Mouse (Mus musculus): Measurements from ENCODE around the gene Gpr160.

DNA sequence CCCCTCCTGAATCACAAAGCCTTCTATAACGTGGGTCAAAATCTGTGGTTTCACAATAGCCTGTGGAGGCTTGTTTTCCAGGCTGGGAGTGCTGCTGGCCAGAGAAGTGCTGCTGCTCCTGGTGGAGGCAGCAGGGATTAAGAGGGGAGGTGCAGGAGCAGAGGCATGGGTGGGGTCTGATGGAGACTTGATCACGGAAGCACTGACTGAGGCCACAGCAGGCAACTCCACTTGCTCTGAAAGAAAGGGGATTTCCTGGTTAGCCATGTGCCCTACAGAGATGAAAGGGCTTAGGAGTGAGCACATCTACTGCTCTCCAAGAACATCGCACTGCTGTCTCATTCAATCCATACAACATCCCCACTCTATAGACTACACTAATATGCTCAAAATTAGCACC lies 74.1 kb downstream of the Gpr160 start:
- no peak for TF ChIP-seq POLR2A (IDR thresholded peaks at IDR 0.05; ENCODE audit: extremely low read depth, insufficient read depth, low read length)
- no peak for TF ChIP-seq CTCF (IDR thresholded peaks at IDR 0.05; ENCODE audit: extremely low read depth, insufficient read depth, low read length)

Measured in cortical plate, adult 2 months (tissue).